Mouse (Mus musculus) E14TG2a.4 (cell line): ENCODE results near the gene Prpf4b.

Experiments
- CTCF ChIP-seq: conservative IDR thresholded peaks from 2 replicates; pipeline ENCODE4 v1.5.1; 2014; ENCODE audit warnings: low read length
- NANOG ChIP-seq: IDR thresholded peaks from 2 replicates; pipeline ENCODE4 v1.6.1; 2014; ENCODE audit warnings: borderline replicate concordance, low read length, mixed read lengths

- TF ChIP-seq CTCF = no peak
- no peak for TF ChIP-seq NANOG
Measured at GRCm38 (mm10) chr13:34875166-34875710, at the start of gene Prpf4b.
